Mouse (Mus musculus) adrenal gland, postnatal 10 days (tissue): ENCODE data around the gene Ift22. TPM values are rescaled to one million over a fixed set of nuclear protein-coding genes. Genes with fewer than 3 reads are reported as not detected.
A peak's percentile ranks its signal among the peaks of the same experiment; 100 is the strongest.
"Not testable (repeated sequence)": the region's sequence is repeated elsewhere in the genome, so short reads cannot be mapped to it uniquely, and the experiment has no call there.

ENCODE experiments used
- DNase-seq: peaks from one replicate; pipeline ENCODE4 v3.0.0; 2021; ENCODE audit warnings: mixed read lengths
- total RNA-seq, 2 experiments: library from RNA; stranded (reverse); gene quantifications; 2 replicates each; pipeline ENCODE4 v1.2.3; 2021

Ift22 gene
- total RNA-seq, 2 experiments from 2014 or later: 24.5 to 27.5 TPM

- DNase-seq: no peak
Observed at GRCm38 (mm10) chr5:136947874-136948273, 39.9 kb downstream of the Ift22 start.

GRCm38 (mm10) chr5:136949551-136950336 lies 41.8 kb downstream of the Ift22 start:
- DNase-seq: not testable (repeated sequence)

DNA sequence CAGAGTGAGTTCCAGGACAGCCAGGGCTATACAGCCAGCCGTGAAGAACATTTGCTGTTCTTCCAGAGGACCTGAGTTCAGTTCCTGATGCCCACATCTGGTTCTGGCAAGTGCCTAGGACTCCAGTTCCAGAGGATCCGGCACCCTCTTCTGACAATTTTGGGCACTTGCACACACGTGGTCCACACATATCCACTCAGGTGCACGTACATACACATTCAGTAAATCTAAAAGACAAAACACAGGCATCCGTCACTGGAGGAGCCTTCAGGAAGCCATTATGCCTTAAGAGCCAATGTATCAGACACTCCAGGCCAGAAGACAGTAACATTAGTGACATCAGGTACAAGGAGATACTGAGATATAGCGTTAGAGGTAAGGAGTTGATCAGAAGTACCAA lies 42.6 kb downstream of the Ift22 start:
- no peak for DNase-seq

- DNase-seq: no peak
Observed at GRCm38 (mm10) chr5:136952153-136952552, 44.2 kb downstream of the Ift22 start.

DNA sequence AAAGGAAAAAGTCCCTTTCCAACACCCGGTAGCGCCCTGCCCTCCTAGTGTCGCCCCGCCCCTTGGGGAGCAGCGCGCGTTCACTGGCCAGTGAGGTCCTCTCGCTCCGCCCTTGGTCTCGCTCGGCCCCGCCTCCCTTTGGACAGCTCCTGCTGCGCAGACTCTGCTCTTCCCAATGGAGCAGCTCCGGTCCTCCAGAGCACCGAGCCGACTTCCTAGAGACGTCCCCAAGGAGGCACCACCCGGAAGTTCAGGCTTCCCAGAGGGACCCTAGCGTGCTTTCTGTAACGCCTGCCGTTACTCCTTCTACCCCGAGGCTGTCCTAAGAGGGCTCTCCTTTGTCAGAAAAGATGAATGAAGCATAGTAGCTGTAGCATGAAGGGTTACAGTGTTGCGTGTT lies 45.1 kb downstream of the Ift22 start, which contains the start of gene Fis1:
Fis1 (plus strand) TSS at position 261 of the 400 bp plus-strand sequence.
- peak; percentile 99 for DNase-seq

DNA sequence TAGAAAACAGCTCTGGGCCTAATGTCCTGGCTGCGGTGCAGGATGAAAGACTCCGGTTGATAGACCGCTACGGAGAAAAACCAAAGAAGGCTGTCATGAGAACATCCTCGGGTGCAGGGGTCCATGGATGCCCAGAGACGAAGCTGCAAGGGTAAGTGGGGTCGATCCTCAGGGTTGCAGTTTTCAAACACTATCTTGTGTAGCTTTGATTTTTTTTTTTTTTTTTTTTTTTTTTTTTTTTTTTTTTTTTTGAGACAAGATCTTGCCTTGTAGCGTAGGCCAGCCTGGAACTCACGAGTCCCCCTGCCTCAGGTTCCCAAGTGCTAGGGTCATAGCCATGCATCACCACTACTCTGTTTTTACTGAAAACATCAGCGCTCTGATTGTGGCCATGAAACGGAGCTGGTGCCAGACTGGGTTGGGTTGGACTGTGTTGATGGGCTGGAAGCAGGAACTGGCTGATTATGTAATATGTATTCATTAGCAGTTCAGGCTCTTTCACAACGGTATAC lies 45.5 kb downstream of the Ift22 start:
- peak; percentile 60 for DNase-seq

GRCm38 (mm10) chr5:136955622-136956021 lies 47.7 kb downstream of the Ift22 start:
- no peak for DNase-seq

GRCm38 (mm10) chr5:136957250-136957649 lies 49.3 kb downstream of the Ift22 start:
- no peak for DNase-seq

DNA sequence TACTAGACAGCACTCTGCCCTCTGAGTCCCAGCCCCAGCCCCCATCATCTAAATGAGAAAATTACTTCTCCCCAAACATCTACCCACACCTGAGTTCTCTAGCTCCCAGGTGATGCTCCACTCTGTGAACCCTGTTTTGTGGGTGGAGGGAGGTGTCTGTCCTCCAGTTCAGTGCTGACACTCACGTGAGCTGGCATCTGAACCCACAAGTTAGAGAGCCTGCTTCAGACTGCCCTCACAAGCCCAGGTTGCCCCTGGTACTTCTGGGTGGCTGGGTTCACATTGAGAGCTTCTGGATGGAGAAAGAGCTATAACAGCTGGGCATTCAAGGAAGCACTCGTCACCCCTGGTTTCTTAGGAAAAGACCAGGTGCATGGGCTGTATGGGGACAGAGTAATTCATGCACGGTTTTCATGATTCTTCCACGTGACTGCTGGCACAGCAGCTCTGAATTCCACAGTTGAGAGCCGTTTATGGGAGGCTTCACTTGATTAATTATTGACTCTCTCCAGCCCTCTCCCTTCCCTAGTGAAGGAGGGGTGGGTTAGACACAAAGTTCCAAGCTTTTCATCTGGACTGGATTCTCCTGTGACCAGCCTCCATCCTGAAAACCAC lies 51.1 kb downstream of the Ift22 start:
- no peak for DNase-seq

DNA sequence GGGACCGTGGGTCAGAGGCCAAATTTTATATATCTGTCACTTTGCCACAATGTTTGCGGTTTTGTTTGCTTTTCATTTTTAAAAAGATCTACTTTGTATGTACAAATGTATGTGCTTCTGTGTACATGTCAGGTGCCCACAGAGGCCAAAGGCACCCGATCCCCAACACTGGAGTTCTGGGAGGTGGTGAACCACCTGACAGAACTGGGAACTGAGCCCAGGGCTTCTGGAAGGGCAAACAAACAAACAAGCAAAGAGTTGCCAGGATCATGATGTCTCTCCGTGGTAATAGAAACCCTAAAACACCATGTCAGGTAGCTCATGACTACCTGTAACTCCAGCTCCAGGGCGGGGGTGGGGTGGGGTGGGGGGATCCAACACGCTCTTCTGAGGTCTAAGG lies 52.1 kb downstream of the Ift22 start:
- DNase-seq: no peak

- no peak for DNase-seq
Observed at GRCm38 (mm10) chr5:136961334-136961982, 53.5 kb downstream of the Ift22 start.

- DNase-seq: peak; percentile 92
Observed at GRCm38 (mm10) chr5:136961983-136962461, 54.1 kb downstream of the Ift22 start.

GRCm38 (mm10) chr5:136962501-136962900 lies 54.6 kb downstream of the Ift22 start:
- DNase-seq: peak; percentile 86

GRCm38 (mm10) chr5:136962966-136963540 lies 55.1 kb downstream of the Ift22 start:
- DNase-seq: no peak

Other genes with a start within 250 kb of the Ift22 start
- not detected for gene Myl10, start 215.0 kb upstream of the Ift22 start, total RNA-seq
- gene Col26a1, start 24.9 kb upstream of the Ift22 start, total RNA-seq: 1 to 10 TPM; 6.7 to 8.3 TPM
- 100 to 1,000 TPM; 164 to 186 TPM for gene Fis1, start 45.1 kb downstream of the Ift22 start, total RNA-seq
- 10 to 100 TPM; 10.7 to 13.6 TPM for gene Cldn15, start 58.5 kb downstream of the Ift22 start, total RNA-seq
- gene Plod3, start 78.9 kb downstream of the Ift22 start, total RNA-seq: 10 to 100 TPM; 43.5 to 49.6 TPM
- gene Znhit1, start 79.9 kb downstream of the Ift22 start, total RNA-seq: 10 to 100 TPM; 60.1 to 61.0 TPM
- gene Vgf, start 118.2 kb downstream of the Ift22 start, total RNA-seq: 10 to 100 TPM in 1 of 2 experiments, 1 to 10 TPM in 1; 9.9 to 13.7 TPM
- 100 to 1,000 TPM; 105 to 106 TPM for gene Ap1s1, start 138.0 kb downstream of the Ift22 start, total RNA-seq
- 1 to 10 TPM; 1.4 to 4.6 TPM for gene Serpine1, start 164.1 kb downstream of the Ift22 start, total RNA-seq
- gene Trim56, start 208.1 kb downstream of the Ift22 start, total RNA-seq: 10 to 100 TPM; 26.5 to 32.5 TPM
- gene Muc3, start 241.2 kb downstream of the Ift22 start, total RNA-seq: not detected